Mouse (Mus musculus): Measurements from ENCODE around the gene Naa80. TPM values are rescaled to one million over a fixed set of nuclear protein-coding genes. Genes with fewer than 3 reads are reported as not detected.

The Naa80 gene
- polyA plus RNA-seq, 1 experiment, result 19.0 TPM

DNA sequence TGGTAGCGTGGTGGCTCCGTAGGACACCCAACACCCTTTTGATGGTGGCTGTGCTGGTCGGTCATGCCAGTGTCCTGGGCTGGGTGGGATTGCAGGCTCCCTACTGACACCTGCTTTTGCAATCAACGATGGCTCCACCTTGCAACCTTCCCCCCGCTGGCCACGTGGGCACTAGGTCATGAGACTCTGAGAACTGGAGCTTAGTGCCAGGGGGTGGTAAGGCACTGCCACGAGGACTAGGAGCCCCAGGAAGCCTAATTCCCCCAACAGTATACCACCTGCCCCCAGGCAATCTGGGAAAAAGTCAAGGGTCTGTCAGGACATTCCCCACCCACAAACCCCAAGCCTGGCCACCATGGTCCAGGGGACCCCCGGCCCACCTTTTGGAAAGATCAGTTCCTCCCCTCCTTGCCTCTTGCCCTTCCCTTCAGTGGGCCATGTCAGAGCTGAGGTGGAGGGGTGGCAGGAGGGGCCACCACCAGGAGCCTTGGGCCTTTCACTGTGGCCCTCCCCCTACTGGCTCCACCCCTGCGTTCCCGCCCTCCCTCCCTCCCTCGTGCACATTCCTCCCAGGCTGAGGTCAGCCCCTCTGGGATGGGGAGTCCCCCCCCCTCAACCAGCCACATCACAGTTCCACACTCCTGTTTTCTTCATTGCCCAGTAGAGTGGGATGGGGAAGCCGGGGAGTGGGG is 30.2 kb downstream of the Naa80 start, which contains the start of gene Sema3b:
Gene Sema3b, minus strand, starts transcription at position 489 of the 692 bp plus-strand sequence.
- WGBS, result 37% methylated on average over 12 of the region's 12 CpGs
- no peak for DNase-seq (ENCODE audit: low read depth, low spot score)

- DNase-seq (ENCODE audit: low read depth, low spot score), result no peak
- 69% methylated on average over 4 of the region's 4 CpGs for WGBS
Measured at GRCm38 (mm10) chr9:107609433-107609830, 30.7 kb downstream of the Naa80 start.

DNA sequence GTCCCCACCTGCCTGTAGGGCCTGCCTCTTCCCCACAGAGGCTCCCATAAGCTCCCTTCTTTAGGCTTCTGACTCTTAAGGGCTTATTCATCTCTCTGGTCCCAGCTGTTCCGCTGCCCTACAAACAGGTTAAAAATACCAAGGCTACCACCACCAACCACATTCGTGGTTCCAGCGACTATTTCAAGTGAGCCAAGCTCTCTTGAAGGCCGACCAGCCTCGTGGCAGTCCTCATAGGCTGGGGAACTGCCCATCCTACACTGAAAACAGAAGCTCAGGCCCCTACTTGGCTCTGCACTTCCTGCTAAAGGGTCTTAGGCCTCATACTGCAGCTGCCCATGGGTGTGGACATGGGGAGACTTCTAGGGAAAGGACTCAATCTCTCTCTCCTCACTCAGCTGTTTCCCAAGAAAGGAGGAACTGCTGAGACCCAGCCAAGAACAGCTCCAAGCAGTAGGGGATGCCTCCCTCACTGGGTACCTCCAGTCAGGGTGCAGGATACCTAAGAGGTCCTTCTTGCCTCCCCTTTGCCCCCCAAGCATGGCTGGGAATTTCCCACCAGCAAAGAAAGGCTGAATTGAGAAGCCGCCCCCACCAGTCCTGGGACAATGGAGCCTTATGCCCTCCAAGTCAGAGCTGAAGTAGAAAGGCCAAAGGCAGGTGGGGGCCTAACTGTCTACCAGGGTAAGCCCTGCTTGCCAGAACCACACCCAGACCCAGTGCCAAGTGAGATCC is 32.9 kb downstream of the Naa80 start:
- WGBS, result 37% methylated on average over 6 of the region's 6 CpGs
- no peak for DNase-seq (ENCODE audit: low read depth, low spot score)

- DNase-seq (ENCODE audit: low read depth, low spot score), result no peak
- 2% methylated on average over 32 of the region's 48 CpGs for WGBS
Measured at GRCm38 (mm10) chr9:107612191-107612944, 33.7 kb downstream of the Naa80 start.

- WGBS, result 3% methylated on average over 12 of the region's 12 CpGs
- DNase-seq (ENCODE audit: low read depth, low spot score), result no peak
Measured at GRCm38 (mm10) chr9:107612945-107613569, 34.4 kb downstream of the Naa80 start.

GRCm38 (mm10) chr9:107615035-107615434 is 36.3 kb downstream of the Naa80 start:
- WGBS, result 84% methylated on average over 4 of the region's 4 CpGs

DNA sequence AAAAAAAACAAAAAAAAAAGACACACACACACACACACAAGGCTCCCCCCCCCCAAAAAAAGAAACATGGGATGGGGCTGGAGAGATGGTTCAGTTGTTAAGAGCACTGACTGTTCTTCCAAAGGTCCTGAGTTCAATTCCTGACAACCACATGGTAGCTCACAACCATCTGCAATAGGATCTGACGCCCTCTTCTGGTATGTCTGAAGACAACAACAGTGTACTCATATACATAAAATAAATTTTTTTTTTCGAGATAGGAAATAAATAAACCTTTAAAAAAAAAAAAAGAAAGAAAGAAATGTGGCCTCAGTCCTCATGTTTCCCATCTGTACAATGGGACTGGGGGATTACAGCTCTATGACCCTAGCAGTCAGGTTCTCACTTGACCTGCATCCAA is 38.8 kb downstream of the Naa80 start:
- 68% methylated on average over 2 of the region's 2 CpGs for WGBS
- no peak for DNase-seq (ENCODE audit: low read depth, low spot score)

More at GRCm38 (mm10) chr9:107615035-107615434, 36.3 kb downstream of the Naa80 start:
- DNase-seq (ENCODE audit: low read depth, low spot score), result no peak

GRCm38 (mm10) chr9:107618098-107618497 is 39.4 kb downstream of the Naa80 start:
- DNase-seq (ENCODE audit: low read depth, low spot score), result no peak
- 88% methylated on average over 6 of the region's 6 CpGs for WGBS

- no peak for DNase-seq (ENCODE audit: low read depth, low spot score)
- 15% methylated on average over 13 of the region's 13 CpGs for WGBS
Measured at GRCm38 (mm10) chr9:107618778-107619545, 40.3 kb downstream of the Naa80 start.

- 46% methylated on average over 13 of the region's 13 CpGs for WGBS
- DNase-seq (ENCODE audit: low read depth, low spot score), result no peak
Measured at GRCm38 (mm10) chr9:107619546-107619879, 40.8 kb downstream of the Naa80 start.

DNA sequence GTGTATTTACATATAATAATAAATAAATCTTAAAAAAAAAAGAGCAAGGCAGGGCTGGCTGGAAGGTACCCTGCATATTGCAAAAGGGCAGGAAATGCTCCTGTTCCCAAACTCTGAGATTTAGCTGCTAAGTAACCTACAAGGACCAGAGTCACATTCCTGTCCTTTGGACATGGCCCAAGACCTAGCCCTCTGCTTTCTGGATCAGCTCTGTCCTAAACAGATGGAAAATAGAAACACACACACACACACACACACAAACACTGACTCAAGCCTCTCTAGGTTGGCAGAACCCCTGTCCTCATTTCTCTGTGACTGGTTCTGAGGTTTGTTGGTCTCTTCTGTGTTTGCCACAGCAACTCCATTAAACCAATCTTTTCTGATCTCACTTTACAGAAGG is 42.3 kb downstream of the Naa80 start:
- no peak for DNase-seq (ENCODE audit: low read depth, low spot score)

GRCm38 (mm10) chr9:107624539-107624938 is 45.9 kb downstream of the Naa80 start:
- DNase-seq (ENCODE audit: low read depth, low spot score), result no peak

DNA sequence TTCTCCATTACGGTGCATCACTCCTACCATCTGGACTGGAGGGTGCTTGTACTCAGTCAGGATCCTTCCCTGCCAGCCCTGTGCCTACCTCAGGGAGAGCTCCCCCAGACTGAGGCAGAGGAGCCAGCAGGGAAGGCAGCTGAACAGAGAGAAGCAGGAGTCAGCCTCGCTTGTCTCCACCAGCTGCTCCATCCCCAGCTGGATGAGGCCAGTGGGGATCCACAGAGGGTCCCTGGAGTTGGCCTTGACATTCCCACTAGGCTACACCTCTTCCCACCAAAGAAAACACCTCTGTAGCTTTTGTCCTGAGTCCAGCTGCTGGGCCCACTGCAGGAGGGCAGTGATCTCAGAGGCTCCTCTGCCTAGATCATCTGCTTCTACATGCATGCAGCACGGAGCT is 46.3 kb downstream of the Naa80 start:
- DNase-seq (ENCODE audit: low read depth, low spot score), result no peak
- 64% methylated on average over 3 of the region's 3 CpGs for WGBS

More at GRCm38 (mm10) chr9:107624539-107624938, 45.9 kb downstream of the Naa80 start:
- 36% methylated on average over 5 of the region's 5 CpGs for WGBS

- 87% methylated on average over 12 of the region's 12 CpGs for WGBS
- DNase-seq (ENCODE audit: low read depth, low spot score), result no peak
Measured at GRCm38 (mm10) chr9:107625351-107626128, 46.9 kb downstream of the Naa80 start.

DNA sequence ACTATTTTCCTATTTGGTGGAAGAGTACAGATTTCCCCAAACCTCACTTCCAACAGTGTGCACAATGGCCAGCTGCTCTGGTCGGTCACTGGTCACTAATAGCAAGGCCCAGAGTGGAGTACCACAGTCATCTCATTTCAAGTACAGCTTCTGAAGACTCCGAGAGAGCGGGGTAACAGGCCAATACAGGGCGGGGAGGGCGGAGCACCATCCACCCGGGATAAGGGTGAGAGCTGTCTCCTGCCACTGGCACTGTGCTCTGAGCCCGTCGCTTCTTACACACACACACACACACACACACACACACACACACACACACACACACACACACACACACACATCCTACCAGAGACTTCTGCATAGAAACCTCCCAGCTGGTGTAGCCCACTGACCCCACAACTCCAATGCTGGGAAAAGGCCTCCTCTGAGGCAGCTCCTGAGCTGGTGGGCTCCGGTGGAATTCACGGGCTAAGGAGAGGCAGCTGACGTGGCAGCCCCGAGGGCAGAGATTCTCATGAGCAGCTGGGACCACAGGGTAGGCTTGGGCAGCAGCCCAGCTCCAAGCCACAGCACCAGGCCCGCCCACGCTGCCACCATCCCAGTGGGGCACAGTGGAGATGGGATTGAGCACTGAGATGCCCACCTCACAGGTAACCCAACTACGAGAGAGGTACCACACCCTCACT is 47.6 kb downstream of the Naa80 start:
- DNase-seq (ENCODE audit: low read depth, low spot score), result no peak
- 42% methylated on average over 14 of the region's 15 CpGs for WGBS

DNA sequence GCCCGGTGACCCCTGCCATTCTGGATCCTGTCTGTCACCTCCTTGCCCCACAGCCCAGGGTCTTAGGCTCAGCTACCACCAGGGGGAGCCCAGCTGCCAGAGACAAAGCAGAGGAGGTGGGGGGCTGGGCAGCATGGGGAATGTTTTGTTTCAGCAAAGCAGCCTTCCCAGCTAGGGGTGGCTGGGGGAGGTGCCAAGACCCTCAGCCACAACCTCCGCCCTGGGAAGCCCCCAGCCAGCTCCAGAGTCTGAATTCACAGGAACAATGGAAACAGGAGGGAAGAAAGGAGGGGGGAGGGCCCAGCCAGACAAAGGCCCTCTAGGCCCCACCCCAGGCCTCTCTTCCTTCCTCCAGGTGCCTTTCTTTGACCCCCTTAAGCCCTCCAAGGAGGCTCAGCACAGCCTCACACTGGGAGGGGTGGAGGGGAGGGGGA is 48.2 kb downstream of the Naa80 start:
- DNase-seq (ENCODE audit: low read depth, low spot score), result no peak
- WGBS, result 26% methylated on average over 2 of the region's 2 CpGs

DNA sequence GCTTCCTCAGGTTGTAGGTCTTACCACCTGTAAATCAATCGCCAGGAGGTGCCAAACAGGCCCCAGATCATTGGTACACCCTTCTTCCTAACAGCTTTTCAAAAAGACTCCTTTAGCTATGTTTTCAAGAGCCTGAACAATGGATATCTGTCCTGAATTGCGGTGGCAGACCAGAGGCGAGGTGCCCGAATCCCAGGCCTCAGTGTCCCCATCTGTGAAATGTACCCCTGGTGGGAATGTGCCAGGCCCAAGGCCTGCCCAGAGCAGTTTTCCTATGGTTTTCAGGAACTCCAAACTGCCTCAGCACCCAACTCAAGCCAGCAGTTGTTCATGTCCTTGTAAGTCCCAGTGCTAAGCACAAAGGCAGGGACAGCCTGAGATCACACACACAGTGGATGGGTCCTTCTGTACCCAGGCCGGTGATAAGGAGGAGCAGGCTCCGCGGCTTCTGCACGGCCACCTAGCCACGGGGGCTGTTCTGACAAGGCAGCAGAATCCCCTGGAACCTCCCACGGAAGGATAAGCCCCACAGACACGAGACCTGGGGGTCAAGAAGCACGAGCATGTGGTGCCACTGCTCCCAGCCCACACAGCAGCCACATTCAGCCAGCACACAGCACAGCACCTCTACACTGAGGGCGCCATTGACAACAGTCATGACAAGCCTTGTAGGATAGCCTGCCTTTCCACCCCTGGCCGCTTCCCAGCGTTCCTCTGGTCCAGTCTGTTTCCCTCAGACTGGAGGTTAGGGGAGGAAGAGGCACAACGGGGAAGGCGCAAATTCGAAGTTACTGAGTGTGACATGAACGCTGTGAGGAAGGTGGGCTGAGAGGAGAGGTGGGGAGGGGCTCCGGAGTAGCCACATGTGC is 48.9 kb downstream of the Naa80 start:
- DNase-seq (ENCODE audit: low read depth, low spot score), result no peak
- 70% methylated on average over 20 of the region's 20 CpGs for WGBS
